13 mouse cellular contexts compared by ENCODE assay signal in the genomic region with DNA sequence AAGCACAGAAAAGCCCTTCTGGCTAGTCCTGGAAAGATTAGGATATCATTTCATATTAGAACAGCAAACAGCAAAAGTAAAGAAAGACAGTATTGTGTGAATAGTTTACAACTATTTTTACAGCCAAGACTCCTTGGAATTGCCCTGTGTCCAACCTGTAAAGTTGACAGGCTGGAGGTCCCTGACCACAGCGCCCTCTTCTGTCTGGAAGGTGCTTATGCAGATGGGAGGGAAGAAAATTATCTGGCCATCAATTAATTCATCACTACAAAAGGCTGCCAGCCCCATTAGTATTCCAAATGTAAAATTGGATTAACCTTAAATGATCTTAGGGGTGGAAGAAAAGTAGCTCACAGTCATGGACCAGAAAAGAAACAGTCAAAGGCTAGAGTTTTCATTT.
DNase-seq lines count a peak whose midpoint lies in the region; ATAC-seq and TF ChIP-seq lines count a peak whose summit lies in the region.
"Had no signal": no experiment of that assay in that cellular context is flagged by ENCODE, and none has a peak within 500 bp of the region (broad histone marks: within the 10 kb centered on the region; RNA-seq: fewer than 3 reads in every experiment).

No protein-coding gene starts in this region.

- no peak overlapping the region for H3K9ac ChIP-seq in lung, postnatal 0 days (replicated peaks; ENCODE audit: low read depth)
- H3K9ac ChIP-seq: hindbrain, embryonic 15.5 days; limb, embryonic 13.5 days had no signal

- H3K27ac ChIP-seq in layer of hippocampus, adult 2 months, result no peak overlapping the region
- no peak overlapping the region for H3K27ac ChIP-seq in lung, postnatal 0 days (ENCODE audit: low read length)
- H3K27ac ChIP-seq: hindbrain, embryonic 15.5 days; limb, embryonic 13.5 days had no signal

- peak; percentile 73 for TF ChIP-seq CTCF in layer of hippocampus, adult 2 months (conservative IDR thresholded peaks at IDR 0.05)
- peak; percentile 70 for TF ChIP-seq CTCF in lung, postnatal 0 days (IDR thresholded peaks at IDR 0.05)

- 0% methylated on average over 1 of the region's 1 CpGs for WGBS in lung, postnatal 0 days

- H3K36me3 ChIP-seq in lung, postnatal 0 days (ENCODE audit: insufficient read depth, low read length), result no peaks in the 10 kb centered on the region
- H3K36me3 ChIP-seq: hindbrain, embryonic 15.5 days; limb, embryonic 13.5 days had no signal

- TF ChIP-seq EP300 in lung, postnatal 0 days (IDR thresholded peaks at IDR 0.05), result no peak

- H3K27me3 ChIP-seq in lung, postnatal 0 days (replicated peaks; ENCODE audit: insufficient read depth, low read length), result no peaks in the 10 kb centered on the region
- H3K27me3 ChIP-seq: hindbrain, embryonic 15.5 days; limb, embryonic 13.5 days had no signal

- peak; percentile 4 for DNase-seq in adrenal gland, adult 2 months
- DNase-seq in adrenal gland, adult 8-10 months, result no peak
- DNase-seq in layer of hippocampus, adult 2 months (ENCODE audit: low spot score in 2 of 2), result no peak
- DNase-seq in layer of hippocampus, postnatal 36 days, result no peak
- DNase-seq in ZHBTc4 (ENCODE audit: low read depth, low spot score), result peak; percentile 59
- peak; percentile 45 for DNase-seq in lung, postnatal 0 days (ENCODE audit: low spot score)
- DNase-seq in urinary bladder, postnatal 25 days (ENCODE audit: low spot score), result no peak
- DNase-seq in urinary bladder, adult 2 months (ENCODE audit: low spot score), result no peak
- DNase-seq: cerebellum, adult 11 months; spleen, adult 18-20 months; thymus, postnatal 25 days had no signal

- H3K4me3 ChIP-seq in layer of hippocampus, adult 2 months, result no peak overlapping the region
- H3K4me3 ChIP-seq in lung, postnatal 0 days (ENCODE audit: low read depth, low read length), result no peak overlapping the region
- H3K4me3 ChIP-seq: hindbrain, embryonic 15.5 days; limb, embryonic 13.5 days had no signal

- no peaks in the 10 kb centered on the region for H3K4me1 ChIP-seq in lung, postnatal 0 days (ENCODE audit: insufficient read depth, low read depth, low read length)
- H3K4me1 ChIP-seq: hindbrain, embryonic 15.5 days; limb, embryonic 13.5 days had no signal

- H3K4me2 ChIP-seq in lung, postnatal 0 days (replicated peaks; ENCODE audit: low read depth, low read length), result no peak overlapping the region
- H3K4me2 ChIP-seq: hindbrain, embryonic 15.5 days; limb, embryonic 13.5 days had no signal

- no peak for ATAC-seq in lung, postnatal 0 days

- H3K9me3 ChIP-seq in lung, postnatal 0 days (ENCODE audit: low read length), result no peaks in the 10 kb centered on the region
- H3K9me3 ChIP-seq: hindbrain, embryonic 15.5 days; limb, embryonic 13.5 days had no signal

Comparison
In these comparisons a context has a peak if more than half of its experiments do, and no peak if none do; other contexts are left out.
1. DNase-seq: peak in adrenal gland, adult 2 months (single experiment), ZHBTc4 (single experiment) and lung, postnatal 0 days (single experiment); none in adrenal gland, adult 8-10 months (single experiment), layer of hippocampus, adult 2 months (0 of 2), layer of hippocampus, postnatal 36 days (0 of 2), urinary bladder, postnatal 25 days (single experiment) and urinary bladder, adult 2 months (single experiment).